Mouse (Mus musculus) CH12.LX (cell line): ENCODE data around the gene Slc25a38. TPM values are rescaled to one million over a fixed set of nuclear protein-coding genes. Genes with fewer than 3 reads are reported as not detected.

Experiments used
- polyA plus RNA-seq: library from polyadenylated mRNA; unstranded; fragments of >175 nt; gene quantifications from 2 replicates; pipeline ENCODE4 v1.2.1, GENCODE M21; 2012; ENCODE audit warnings: low read depth; ENCODE audit not compliant: insufficient read length
- total RNA-seq, 2 experiments: library from RNA; depleted of rRNA; stranded (reverse); fragments of 300-350 nt in 1 of 2; fragments of >200 nt in 1 of 2; gene quantifications; 2 replicates each; pipeline ENCODE4 v1.2.3; 2012 to 2014

Gene Slc25a38
- total and polyA plus RNA-seq, 3 experiments, result 20.3 to 24.4 (median 22.3) TPM

Other genes starting within 250 kb of the Slc25a38 start
- 26.7 and 26.9 TPM in 2 replicates for gene Wdr48, start 215.5 kb upstream of the Slc25a38 start, total RNA-seq (2012; rRNA removed)
- 31.0 and 32.3 TPM in 2 replicates for gene Wdr48, start 215.5 kb upstream of the Slc25a38 start, total RNA-seq (2014; rRNA removed)
- 31.6 and 32.0 TPM in 2 replicates for gene Wdr48, start 215.5 kb upstream of the Slc25a38 start, polyA plus RNA-seq
- gene Gorasp1, start 172.8 kb upstream of the Slc25a38 start, total RNA-seq (2012; rRNA removed), result 10.9 and 12.6 TPM in 2 replicates
- 8.7 TPM in 2 replicates for gene Gorasp1, start 172.8 kb upstream of the Slc25a38 start, total RNA-seq (2014; rRNA removed)
- gene Gorasp1, start 172.8 kb upstream of the Slc25a38 start, polyA plus RNA-seq, result 8.6 and 9.2 TPM in 2 replicates
- gene Ttc21a, start 172.8 kb upstream of the Slc25a38 start, total RNA-seq (2012; rRNA removed), result 0.13 and 0.21 TPM in 2 replicates
- 0.19 TPM in 1 of 2 replicates, not detected in the other for gene Ttc21a, start 172.8 kb upstream of the Slc25a38 start, total RNA-seq (2014; rRNA removed)
- gene Ttc21a, start 172.8 kb upstream of the Slc25a38 start, polyA plus RNA-seq, result 0.47 and 0.48 TPM in 2 replicates
- 15.5 and 15.7 TPM in 2 replicates for gene Csrnp1, start 125.7 kb upstream of the Slc25a38 start, total RNA-seq (2012; rRNA removed)
- 5.7 and 8.6 TPM in 2 replicates for gene Csrnp1, start 125.7 kb upstream of the Slc25a38 start, total RNA-seq (2014; rRNA removed)
- gene Csrnp1, start 125.7 kb upstream of the Slc25a38 start, polyA plus RNA-seq, result 7.8 and 8.1 TPM in 2 replicates
- gene Xirp1, start 86.8 kb upstream of the Slc25a38 start, total RNA-seq (2012; rRNA removed), result not detected in 2 replicates
- gene Xirp1, start 86.8 kb upstream of the Slc25a38 start, total RNA-seq (2014; rRNA removed), result not detected in 2 replicates
- not detected in 2 replicates for gene Xirp1, start 86.8 kb upstream of the Slc25a38 start, polyA plus RNA-seq
- gene Cx3cr1, start 40.5 kb upstream of the Slc25a38 start, total RNA-seq (2012; rRNA removed), result not detected in 2 replicates
- not detected in 2 replicates for gene Cx3cr1, start 40.5 kb upstream of the Slc25a38 start, total RNA-seq (2014; rRNA removed)
- gene Cx3cr1, start 40.5 kb upstream of the Slc25a38 start, polyA plus RNA-seq, result 0.06 and 0.08 TPM in 2 replicates
- gene Ccr8, start 18.3 kb upstream of the Slc25a38 start, total RNA-seq (2012; rRNA removed), result not detected in 2 replicates
- not detected in 2 replicates for gene Ccr8, start 18.3 kb upstream of the Slc25a38 start, total RNA-seq (2014; rRNA removed)
- gene Ccr8, start 18.3 kb upstream of the Slc25a38 start, polyA plus RNA-seq, result not detected in 2 replicates
- gene Rpsa, start 17.3 kb downstream of the Slc25a38 start, total RNA-seq (2012; rRNA removed), result 3,568 and 3,991 TPM in 2 replicates
- 4,012 and 4,053 TPM in 2 replicates for gene Rpsa, start 17.3 kb downstream of the Slc25a38 start, total RNA-seq (2014; rRNA removed)
- gene Rpsa, start 17.3 kb downstream of the Slc25a38 start, polyA plus RNA-seq, result 3,250 and 3,563 TPM in 2 replicates
- gene Mobp, start 39.3 kb downstream of the Slc25a38 start, total RNA-seq (2012; rRNA removed), result not detected in 2 replicates
- not detected in 2 replicates for gene Mobp, start 39.3 kb downstream of the Slc25a38 start, total RNA-seq (2014; rRNA removed)
- 0.17 TPM in 1 of 2 replicates, not detected in the other for gene Mobp, start 39.3 kb downstream of the Slc25a38 start, polyA plus RNA-seq
- not detected in 2 replicates for gene Myrip, start 191.1 kb downstream of the Slc25a38 start, total RNA-seq (2012; rRNA removed)
- gene Myrip, start 191.1 kb downstream of the Slc25a38 start, total RNA-seq (2014; rRNA removed), result not detected in 2 replicates
- not detected in 2 replicates for gene Myrip, start 191.1 kb downstream of the Slc25a38 start, polyA plus RNA-seq